Mouse (Mus musculus) thymus, adult 2 months (tissue): ENCODE results near the gene Pmpca. TPM values are rescaled to one million over a fixed set of nuclear protein-coding genes. Genes with fewer than 3 reads are reported as not detected.

Experiments used
- DNase-seq: peaks from one replicate; pipeline ENCODE4 v3.0.0; 2021
- H3K27ac ChIP-seq: fragments of 200-500 bp; 2 replicates; pipeline ENCODE4 v1.5.1; 2012; ENCODE audit warnings: low read length, control low read depth; ENCODE audit not compliant: control insufficient read depth, insufficient read depth
- H3K27me3 ChIP-seq: fragments of 200-500 bp; 2 replicates; pipeline ENCODE4 v1.6.1; 2012; ENCODE audit warnings: mild to moderate bottlenecking, low read length, moderate library complexity, mixed read lengths; ENCODE audit not compliant: control insufficient read depth, insufficient read depth
- H3K36me3 ChIP-seq: fragments of 200-500 bp; 2 replicates; pipeline ENCODE4 v1.6.1; 2012; ENCODE audit warnings: mild to moderate bottlenecking, low read length, moderate library complexity; ENCODE audit not compliant: control insufficient read depth, insufficient read depth
- H3K4me1 ChIP-seq: fragments of 200-500 bp; replicated peaks from 2 replicates; pipeline ENCODE4 v1.6.1; 2012; ENCODE audit warnings: low read length; ENCODE audit not compliant: control insufficient read depth, insufficient read depth
- H3K4me3 ChIP-seq: fragments of 200-500 bp; 2 replicates; pipeline ENCODE4 v1.5.1; 2012; ENCODE audit warnings: mild to moderate bottlenecking, low read length, control low read depth, moderate library complexity; ENCODE audit not compliant: control insufficient read depth, insufficient read depth
- CTCF ChIP-seq: fragments of 200-500 bp; IDR thresholded peaks from 2 replicates; pipeline ENCODE4 v1.5.1; 2012; ENCODE audit warnings: mild to moderate bottlenecking, control low read depth, low read length, moderate library complexity, borderline replicate concordance; ENCODE audit not compliant: control insufficient read depth, poor library complexity, insufficient read depth; ENCODE audit errors: extremely low read depth
- POLR2A ChIP-seq: fragments of 200-500 bp; IDR thresholded peaks from 2 replicates; pipeline ENCODE4 v1.6.1; 2012; ENCODE audit warnings: mild to moderate bottlenecking, low read length, control low read depth, moderate library complexity; ENCODE audit not compliant: control insufficient read depth, poor library complexity, insufficient read depth; ENCODE audit errors: extremely low read depth
- WGBS: fragments of 180-500 bp; shearing (Covaris S2); methylation state at CpG from one replicate; pipeline ENCODE4 v1.1.7; 2018; 5-methylcytosine and 5-hydroxymethylcytosine counted together
- polyA plus RNA-seq: library from polyadenylated mRNA; depleted of rRNA; stranded (reverse); fragments of >200 nt; gene quantifications from 2 replicates; pipeline ENCODE4 v1.2.3, GENCODE M21; 2012

Gene Pmpca
- polyA plus RNA-seq, 1 experiment: 55.2 TPM

GRCm38 (mm10) chr2:26434791-26435572 is 45.8 kb downstream of the Pmpca start:
- Histone ChIP-seq H3K36me3 (peaks cover 56% of the 10 kb centered on the region), H3K27me3 (no peaks in the 10 kb centered on the region), H3K4me3 (no peak overlapping the region), H3K27ac (no peak overlapping the region), H3K4me1 (no peaks in the 10 kb centered on the region)
- TF ChIP-seq POLR2A: no peak
- TF ChIP-seq CTCF: no peak
- WGBS: 97% methylated on average over 7 of the region's 7 CpGs
- no peak for DNase-seq

- no peak overlapping the region for H3K4me3 ChIP-seq
- 87% methylated on average over 4 of the region's 4 CpGs for WGBS
- H3K4me1 ChIP-seq: no peaks in the 10 kb centered on the region
- TF ChIP-seq CTCF: no peak
- TF ChIP-seq POLR2A: no peak
- no peak overlapping the region for H3K27ac ChIP-seq
- H3K36me3 ChIP-seq: peaks cover 58% of the 10 kb centered on the region
- no peak for DNase-seq
- no peaks in the 10 kb centered on the region for H3K27me3 ChIP-seq
Measured at GRCm38 (mm10) chr2:26437221-26437620, 48.1 kb downstream of the Pmpca start.

- WGBS: 98% methylated on average over 7 of the region's 7 CpGs
- Histone ChIP-seq H3K4me3 (no peak overlapping the region), H3K27ac (no peak overlapping the region), H3K36me3 (peaks cover 46% of the 10 kb centered on the region), H3K4me1 (no peaks in the 10 kb centered on the region), H3K27me3 (no peaks in the 10 kb centered on the region)
- no peak for DNase-seq
- TF ChIP-seq POLR2A: no peak
- no peak for TF ChIP-seq CTCF
Measured at GRCm38 (mm10) chr2:26438373-26438772, 49.2 kb downstream of the Pmpca start.

DNA sequence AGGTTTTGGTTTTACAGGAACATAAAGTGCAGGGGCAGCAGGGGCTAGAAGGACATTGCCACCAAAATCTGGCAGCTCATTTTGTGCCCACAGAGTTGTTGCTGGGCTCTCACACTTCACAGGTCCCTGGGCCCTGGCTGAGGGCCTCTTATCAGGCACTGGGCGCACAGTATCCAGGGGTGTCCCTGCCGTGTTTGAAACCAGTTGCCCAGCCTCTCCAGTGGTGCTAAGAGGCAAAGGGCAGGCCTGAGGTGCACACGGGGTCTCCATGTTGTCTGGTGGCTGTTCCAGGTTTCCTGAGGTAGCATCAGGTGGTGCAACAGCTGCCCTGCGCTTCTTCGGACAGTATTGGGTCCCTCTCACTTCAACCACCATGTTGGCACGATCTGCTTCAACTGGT is 50.5 kb downstream of the Pmpca start:
- H3K27ac ChIP-seq: no peak overlapping the region
- peaks cover 39% of the 10 kb centered on the region for H3K36me3 ChIP-seq
- DNase-seq: no peak
- H3K4me3 ChIP-seq: no peak overlapping the region
- H3K27me3 ChIP-seq: no peaks in the 10 kb centered on the region
- 95% methylated on average over 6 of the region's 6 CpGs for WGBS
- TF ChIP-seq POLR2A (no peak), CTCF (no peak)
- peaks cover 4% of the 10 kb centered on the region for H3K4me1 ChIP-seq

GRCm38 (mm10) chr2:26441261-26441660 is 52.1 kb downstream of the Pmpca start:
- H3K27me3 ChIP-seq: no peaks in the 10 kb centered on the region
- TF ChIP-seq POLR2A (no peak), CTCF (no peak)
- WGBS: 100% methylated on average over 4 of the region's 4 CpGs
- H3K27ac ChIP-seq: no peak overlapping the region
- H3K4me1 ChIP-seq: peaks cover 7% of the 10 kb centered on the region
- no peak overlapping the region for H3K4me3 ChIP-seq
- no peak for DNase-seq
- peaks cover 29% of the 10 kb centered on the region for H3K36me3 ChIP-seq

DNA sequence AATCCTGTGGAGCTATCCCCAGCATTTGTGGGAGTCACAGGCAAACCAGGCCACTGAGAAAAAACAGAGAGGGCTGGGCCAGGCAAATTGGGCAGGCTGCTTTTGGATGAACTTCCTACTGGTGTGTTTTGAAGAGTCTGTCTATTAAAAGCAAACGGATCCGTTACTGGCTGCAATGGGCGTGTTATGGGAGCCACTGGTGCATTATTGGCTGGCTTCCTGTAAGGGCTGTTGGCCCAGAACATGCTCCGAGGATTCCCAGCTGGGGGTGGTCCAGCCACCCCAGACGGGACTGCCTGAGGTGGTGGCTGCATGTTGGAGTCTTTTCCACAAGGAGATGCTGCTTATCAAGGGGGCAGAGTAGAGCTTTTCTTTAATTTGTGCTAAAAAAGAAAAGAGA is 52.5 kb downstream of the Pmpca start:
- WGBS: 92% methylated on average over 5 of the region's 5 CpGs
- peaks cover 9% of the 10 kb centered on the region for H3K4me1 ChIP-seq
- peaks cover 29% of the 10 kb centered on the region for H3K36me3 ChIP-seq

GRCm38 (mm10) chr2:26442843-26443242 is 53.7 kb downstream of the Pmpca start:
- no peaks in the 10 kb centered on the region for H3K27me3 ChIP-seq
- 100% methylated on average over 1 of the region's 1 CpGs for WGBS
- peaks cover 29% of the 10 kb centered on the region for H3K36me3 ChIP-seq
- no peak overlapping the region for H3K27ac ChIP-seq
- TF ChIP-seq POLR2A (no peak), CTCF (no peak)
- H3K4me1 ChIP-seq: peaks cover 14% of the 10 kb centered on the region
- DNase-seq: no peak
- H3K4me3 ChIP-seq: no peak overlapping the region

More for the DNA sequence above, 52.5 kb downstream of the Pmpca start:
- no peak overlapping the region for H3K27ac ChIP-seq
- TF ChIP-seq CTCF: no peak
- TF ChIP-seq POLR2A: no peak
- DNase-seq: no peak
- no peaks in the 10 kb centered on the region for H3K27me3 ChIP-seq
- H3K4me3 ChIP-seq: no peak overlapping the region
